Mouse (Mus musculus) megakaryocyte, embryonic 14.5 days (primary cell): ENCODE results near the gene Usp15.

Experiments used
- FLI1 ChIP-seq: IDR thresholded peaks from 2 replicates; pipeline ENCODE4 v1.6.1; 2012; ENCODE audit warnings: low read length, inconsistent platforms, mixed read lengths
- GATA1 ChIP-seq: IDR thresholded peaks from 3 replicates; pipeline ENCODE4 v1.6.1; 2012; ENCODE audit warnings: mixed read lengths, low read length, inconsistent platforms, borderline replicate concordance

DNA sequence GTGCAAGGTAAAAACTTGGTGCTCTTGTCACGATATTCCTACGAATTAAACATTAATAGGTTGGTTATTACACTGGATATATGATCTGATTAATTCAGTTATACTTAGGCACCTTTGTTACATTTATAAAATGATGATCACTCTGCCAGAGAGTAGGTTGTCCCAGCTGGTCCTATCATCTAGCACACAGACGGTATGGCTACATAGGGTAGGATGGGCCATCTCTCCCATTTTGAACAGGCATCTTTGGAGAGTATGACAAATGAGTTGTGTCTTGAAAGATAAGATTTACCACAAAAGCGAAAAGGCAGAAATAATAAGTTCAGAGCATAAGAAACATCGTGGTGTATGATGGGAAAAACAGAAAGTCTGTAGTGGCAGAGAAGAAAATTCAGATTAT is 32.6 kb upstream of the Usp15 start:
- TF ChIP-seq GATA1: no peak
- TF ChIP-seq FLI1: no peak
